Mouse (Mus musculus) hindbrain, embryonic 11.5 days (tissue): ENCODE results near the gene Sdc3. TPM values are rescaled to one million over a fixed set of nuclear protein-coding genes. Genes with fewer than 3 reads are reported as not detected.

Source experiments
- ATAC-seq: fragments of 200-750 bp; cut with Nextera tagmentation; 2 replicates; pipeline ENCODE4 v1.8.0; 2017; ENCODE audit warnings: mild to moderate bottlenecking, moderate TSS enrichment, moderate library complexity; ENCODE audit not compliant: low FRiP score
- DNase-seq: peaks from one replicate; pipeline ENCODE4 v3.0.0-alpha.2; 2015; ENCODE audit warnings: low spot score
- H3K27ac ChIP-seq: fragments of 300-500 bp; sonication (generic); 2 replicates; pipeline ENCODE4 v1.5.1; 2014; ENCODE audit warnings: mild to moderate bottlenecking, low read depth, low read length
- H3K27me3 ChIP-seq: fragments of 300-500 bp; sonication (generic); 2 replicates; pipeline ENCODE4 v1.6.1; 2014; ENCODE audit warnings: mild to moderate bottlenecking, low read length, moderate library complexity, mixed read lengths; ENCODE audit not compliant: control insufficient read depth, insufficient read depth
- H3K36me3 ChIP-seq: fragments of 300-500 bp; sonication (generic); 2 replicates; pipeline ENCODE4 v1.6.1; 2014; ENCODE audit warnings: mild to moderate bottlenecking, low read length, moderate library complexity, mixed read lengths; ENCODE audit not compliant: control insufficient read depth, insufficient read depth
- H3K4me1 ChIP-seq: fragments of 300-500 bp; sonication (generic); replicated peaks from 2 replicates; pipeline ENCODE4 v1.6.1; 2014; ENCODE audit warnings: low read length, mixed read lengths; ENCODE audit not compliant: control insufficient read depth, insufficient read depth
- H3K4me2 ChIP-seq: fragments of 300-500 bp; sonication (generic); replicated peaks from 2 replicates; pipeline ENCODE4 v1.6.1; 2014; ENCODE audit warnings: mild to moderate bottlenecking, low read depth, low read length
- H3K4me3 ChIP-seq: fragments of 300-500 bp; sonication (generic); 2 replicates; pipeline ENCODE4 v1.5.1; 2014; ENCODE audit warnings: low read depth, low read length
- H3K9ac ChIP-seq: fragments of 300-500 bp; sonication (generic); 2 replicates; pipeline ENCODE4 v1.6.1; 2014; ENCODE audit warnings: low read depth, low read length
- H3K9me3 ChIP-seq: fragments of 300-500 bp; sonication (generic); 2 replicates; pipeline ENCODE4 v1.6.1; 2016; ENCODE audit warnings: low read length; ENCODE audit not compliant: control insufficient read depth
- WGBS: fragments of 180-500 bp; shearing (Covaris S2); extraction: QIAGEN DNeasy Blood & Tissue Kit; methylation state at CpG from one replicate; pipeline ENCODE4 v1.1.7; 2014; 5-methylcytosine and 5-hydroxymethylcytosine counted together
- polyA plus RNA-seq: library from polyadenylated mRNA; unstranded; fragments of >200 nt; fragmentation: Nextera tagmentation; extraction: Ambion mirVana; gene quantifications from 2 replicates; pipeline ENCODE4 v1.2.1, GENCODE M21; 2014

The Sdc3 gene
- polyA plus RNA-seq, 1 experiment from 2014 or later, result 12.0 TPM

- peaks cover 9% of the 10 kb centered on the region for H3K4me1 ChIP-seq
- 0 out of 2 replicates have a peak, but pooled peaks cover 4% of the 10 kb centered on the region for H3K27me3 ChIP-seq
- H3K4me3 ChIP-seq, result no peak overlapping the region
- H3K4me2 ChIP-seq, result no peak overlapping the region
- no peak overlapping the region for H3K9ac ChIP-seq
- no peak overlapping the region for H3K27ac ChIP-seq
- ATAC-seq (no peak), DNase-seq (no peak)
- WGBS, result 77% methylated on average over 6 of the region's 6 CpGs
- H3K9me3 ChIP-seq, result no peaks in the 10 kb centered on the region
- no peaks in the 10 kb centered on the region for H3K36me3 ChIP-seq
Measured at GRCm38 (mm10) chr4:130867940-130868339, 75.6 kb downstream of the Sdc3 start.

- Histone ChIP-seq H3K4me2 (no peak overlapping the region), H3K4me3 (no peak overlapping the region), H3K36me3 (no peaks in the 10 kb centered on the region), H3K27me3 (peaks cover 6% of the 10 kb centered on the region; the same call in 1 of the 2 replicates), H3K9ac (no peak overlapping the region), H3K9me3 (no peaks in the 10 kb centered on the region), H3K27ac (no peak overlapping the region), H3K4me1 (peaks cover 9% of the 10 kb centered on the region)
- WGBS, result 62% methylated on average over 5 of the region's 5 CpGs
- no peak for DNase-seq
- no peak for ATAC-seq
Measured at GRCm38 (mm10) chr4:130868803-130869202, 76.5 kb downstream of the Sdc3 start.

GRCm38 (mm10) chr4:130872414-130872813 lies 80.1 kb downstream of the Sdc3 start:
- ATAC-seq (no peak), DNase-seq (no peak)
- 31% methylated on average over 11 of the region's 11 CpGs for WGBS

GRCm38 (mm10) chr4:130873440-130873839 lies 81.1 kb downstream of the Sdc3 start:
- H3K9me3 ChIP-seq, result no peaks in the 10 kb centered on the region
- DNase-seq (no peak), ATAC-seq (no peak)
- no peak overlapping the region for H3K27ac ChIP-seq
- 80% methylated on average over 5 of the region's 5 CpGs for WGBS
- H3K36me3 ChIP-seq, result no peaks in the 10 kb centered on the region
- no peak overlapping the region for H3K4me3 ChIP-seq
- peaks cover 8% of the 10 kb centered on the region; the same call in 1 of the 2 replicates for H3K4me1 ChIP-seq
- no peak overlapping the region for H3K9ac ChIP-seq
- H3K4me2 ChIP-seq, result no peak overlapping the region
- peaks cover 3% of the 10 kb centered on the region for H3K27me3 ChIP-seq

More at GRCm38 (mm10) chr4:130872414-130872813, 80.1 kb downstream of the Sdc3 start:
- Histone ChIP-seq H3K9ac (no peak overlapping the region), H3K36me3 (no peaks in the 10 kb centered on the region), H3K4me1 (peaks cover 6% of the 10 kb centered on the region; the same call in 1 of the 2 replicates), H3K27me3 (peaks cover 5% of the 10 kb centered on the region), H3K4me2 (no peak overlapping the region), H3K27ac (0 out of 2 replicates have a peak overlapping the region, but pooled peaks have one; percentile 18), H3K9me3 (no peaks in the 10 kb centered on the region), H3K4me3 (no peak overlapping the region)

GRCm38 (mm10) chr4:130874601-130875000 lies 82.3 kb downstream of the Sdc3 start:
- no peaks in the 10 kb centered on the region for H3K36me3 ChIP-seq
- H3K4me3 ChIP-seq, result no peak overlapping the region
- 32% methylated on average over 10 of the region's 10 CpGs for WGBS
- no peaks in the 10 kb centered on the region for H3K9me3 ChIP-seq
- no peak for DNase-seq
- H3K27me3 ChIP-seq, result peaks cover 3% of the 10 kb centered on the region
- peaks cover 8% of the 10 kb centered on the region; the same call in 1 of the 2 replicates for H3K4me1 ChIP-seq
- H3K27ac ChIP-seq, result no peak overlapping the region
- H3K9ac ChIP-seq, result no peak overlapping the region
- no peak overlapping the region for H3K4me2 ChIP-seq
- ATAC-seq, result no peak

Other genes with a start within 250 kb of the Sdc3 start
- gene Nkain1, start 218.4 kb upstream of the Sdc3 start, polyA plus RNA-seq, result 21.6 and 27.4 TPM in 2 replicates
- 106 and 117 TPM in 2 replicates for gene Pum1, start 129.2 kb upstream of the Sdc3 start, polyA plus RNA-seq
- 23.4 and 32.1 TPM in 2 replicates for gene Laptm5, start 120.6 kb downstream of the Sdc3 start, polyA plus RNA-seq
- gene Matn1, start 151.8 kb downstream of the Sdc3 start, polyA plus RNA-seq, result 0.85 TPM in 1 of 2 replicates, not detected in the other